Mouse (Mus musculus): Measurements from ENCODE around the gene Dgka. TPM values are rescaled to one million over a fixed set of nuclear protein-coding genes. Genes with fewer than 3 reads are reported as not detected.

Gene Dgka
- polyA plus RNA-seq, 1 experiment from 2014 or later: 14.6 TPM

- H3K27ac ChIP-seq (replicated peaks): peak within 1 kb of the TSS; percentile 92
- under 1% methylated on average over 58 of the region's 62 CpGs for WGBS
- peak; percentile 97 for DNase-seq (ENCODE audit: low spot score)
- no peak for TF ChIP-seq EP300 (optimal IDR thresholded peaks at IDR 0.05)
- peaks cover 12% of the 10 kb centered on the region; the same call in 1 of the 2 replicates for H3K36me3 ChIP-seq (ENCODE audit: control insufficient read depth, insufficient read depth, low read length)
- peak within 1 kb of the TSS; percentile 78 for H3K4me3 ChIP-seq (ENCODE audit: low read depth, low read length)
- no peaks in the 10 kb centered on the region for H3K4me1 ChIP-seq (replicated peaks; ENCODE audit: control insufficient read depth, insufficient read depth)
- ATAC-seq (ENCODE audit: low FRiP score, low TSS enrichment): peak; percentile 95
- no peaks in the 10 kb centered on the region for H3K27me3 ChIP-seq (ENCODE audit: control insufficient read depth, insufficient read depth, low read length)
- peak within 1 kb of the TSS; percentile 84 for H3K4me2 ChIP-seq (replicated peaks; ENCODE audit: low read depth)
- H3K9me3 ChIP-seq (ENCODE audit: control insufficient read depth, low read length): no peaks in the 10 kb centered on the region
- peak within 1 kb of the TSS; percentile 77 for H3K9ac ChIP-seq (ENCODE audit: low read length)
These were observed 40.0 kb downstream of the Dgka start, which contains the start of gene Cdk2 for GRCm38 (mm10) chr10:128704491-128705316. TSS of gene Cdk2 (minus strand) at chr10:128705031.

- peak within 1 kb of the TSS; percentile 77 for H3K9ac ChIP-seq (ENCODE audit: low read length)
These were observed 40.8 kb downstream of the Dgka start, which contains the start of gene Pmel for GRCm38 (mm10) chr10:128703895-128704294. TSS of gene Pmel (plus strand) at chr10:128704195.

GRCm38 (mm10) chr10:128702328-128703007 lies 42.2 kb downstream of the Dgka start:
- no peak overlapping the region for H3K9ac ChIP-seq (ENCODE audit: low read length)
- no peaks in the 10 kb centered on the region for H3K27me3 ChIP-seq (ENCODE audit: control insufficient read depth, insufficient read depth, low read length)
- H3K36me3 ChIP-seq (ENCODE audit: control insufficient read depth, insufficient read depth, low read length): peaks cover 17% of the 10 kb centered on the region; the same call in 1 of the 2 replicates
- DNase-seq (ENCODE audit: low spot score) (no peak), ATAC-seq (ENCODE audit: low FRiP score, low TSS enrichment) (no peak)
- TF ChIP-seq EP300 (optimal IDR thresholded peaks at IDR 0.05) (no peak), CTCF (IDR thresholded peaks at IDR 0.05; ENCODE audit: low read depth) (no peak)
- no peaks in the 10 kb centered on the region for H3K9me3 ChIP-seq (ENCODE audit: control insufficient read depth, low read length)
- H3K4me1 ChIP-seq (replicated peaks; ENCODE audit: control insufficient read depth, insufficient read depth): no peaks in the 10 kb centered on the region
- no peak overlapping the region for H3K4me2 ChIP-seq (replicated peaks; ENCODE audit: low read depth)
- H3K4me3 ChIP-seq (ENCODE audit: low read depth, low read length): no peak overlapping the region
- 70% methylated on average over 6 of the region's 6 CpGs for WGBS
- H3K27ac ChIP-seq (replicated peaks): no peak overlapping the region

More at GRCm38 (mm10) chr10:128703895-128704294, 40.8 kb downstream of the Dgka start, which contains the start of gene Pmel:
- TF ChIP-seq CTCF (IDR thresholded peaks at IDR 0.05; ENCODE audit: low read depth): no peak
- no peak for TF ChIP-seq EP300 (optimal IDR thresholded peaks at IDR 0.05)
- DNase-seq (ENCODE audit: low spot score) (no peak), ATAC-seq (ENCODE audit: low FRiP score, low TSS enrichment) (no peak)
- Histone ChIP-seq H3K27me3 (ENCODE audit: control insufficient read depth, insufficient read depth, low read length) (no peaks in the 10 kb centered on the region), H3K9me3 (ENCODE audit: control insufficient read depth, low read length) (no peaks in the 10 kb centered on the region), H3K4me3 (ENCODE audit: low read depth, low read length) (peak within 1 kb of the TSS; percentile 78), H3K27ac (replicated peaks) (peak within 1 kb of the TSS; percentile 92), H3K4me2 (replicated peaks; ENCODE audit: low read depth) (peak within 1 kb of the TSS; percentile 84), H3K4me1 (replicated peaks; ENCODE audit: control insufficient read depth, insufficient read depth) (no peaks in the 10 kb centered on the region), H3K36me3 (ENCODE audit: control insufficient read depth, insufficient read depth, low read length) (peaks cover 13% of the 10 kb centered on the region; the same call in 1 of the 2 replicates)
- 3% methylated on average over 4 of the region's 4 CpGs for WGBS

- DNase-seq (ENCODE audit: low spot score): no peak
- H3K9me3 ChIP-seq (ENCODE audit: control insufficient read depth, low read length): no peaks in the 10 kb centered on the region
- H3K36me3 ChIP-seq (ENCODE audit: control insufficient read depth, insufficient read depth, low read length): peaks cover 17% of the 10 kb centered on the region; the same call in 1 of the 2 replicates
- H3K27ac ChIP-seq (replicated peaks): no peak overlapping the region
- WGBS: 76% methylated on average over 5 of the region's 5 CpGs
- no peaks in the 10 kb centered on the region for H3K27me3 ChIP-seq (ENCODE audit: control insufficient read depth, insufficient read depth, low read length)
- H3K9ac ChIP-seq (ENCODE audit: low read length): no peak overlapping the region
- TF ChIP-seq EP300 (optimal IDR thresholded peaks at IDR 0.05) (no peak), CTCF (IDR thresholded peaks at IDR 0.05; ENCODE audit: low read depth) (no peak)
- ATAC-seq (ENCODE audit: low FRiP score, low TSS enrichment): no peak
- H3K4me2 ChIP-seq (replicated peaks; ENCODE audit: low read depth): no peak overlapping the region
- no peaks in the 10 kb centered on the region for H3K4me1 ChIP-seq (replicated peaks; ENCODE audit: control insufficient read depth, insufficient read depth)
- no peak overlapping the region for H3K4me3 ChIP-seq (ENCODE audit: low read depth, low read length)
These were observed 43.9 kb downstream of the Dgka start for GRCm38 (mm10) chr10:128700712-128701111.

GRCm38 (mm10) chr10:128699611-128700010 lies 45.0 kb downstream of the Dgka start:
- Histone ChIP-seq H3K9ac (ENCODE audit: low read length) (no peak overlapping the region), H3K27ac (replicated peaks) (no peak overlapping the region), H3K36me3 (ENCODE audit: control insufficient read depth, insufficient read depth, low read length) (peaks cover 17% of the 10 kb centered on the region; the same call in 1 of the 2 replicates), H3K4me1 (replicated peaks; ENCODE audit: control insufficient read depth, insufficient read depth) (no peaks in the 10 kb centered on the region), H3K9me3 (ENCODE audit: control insufficient read depth, low read length) (no peaks in the 10 kb centered on the region), H3K4me2 (replicated peaks; ENCODE audit: low read depth) (no peak overlapping the region), H3K4me3 (ENCODE audit: low read depth, low read length) (no peak overlapping the region), H3K27me3 (ENCODE audit: control insufficient read depth, insufficient read depth, low read length) (no peaks in the 10 kb centered on the region)
- DNase-seq (ENCODE audit: low spot score): no peak
- 66% methylated on average over 11 of the region's 11 CpGs for WGBS
- TF ChIP-seq EP300 (optimal IDR thresholded peaks at IDR 0.05) (no peak), CTCF (IDR thresholded peaks at IDR 0.05; ENCODE audit: low read depth) (no peak)
- ATAC-seq (ENCODE audit: low FRiP score, low TSS enrichment): no peak
